Mouse (Mus musculus) lung, postnatal 25 days (tissue): ENCODE data around the gene Mettl7a1.
"Not testable (repeated sequence)": the region's sequence is repeated elsewhere in the genome, so short reads cannot be mapped to it uniquely, and the experiment has no call there.

Experiments used
- DNase-seq: peaks from one replicate; pipeline ENCODE4 v3.0.0; 2022; ENCODE audit warnings: low spot score

Mettl7a1 gene

DNA sequence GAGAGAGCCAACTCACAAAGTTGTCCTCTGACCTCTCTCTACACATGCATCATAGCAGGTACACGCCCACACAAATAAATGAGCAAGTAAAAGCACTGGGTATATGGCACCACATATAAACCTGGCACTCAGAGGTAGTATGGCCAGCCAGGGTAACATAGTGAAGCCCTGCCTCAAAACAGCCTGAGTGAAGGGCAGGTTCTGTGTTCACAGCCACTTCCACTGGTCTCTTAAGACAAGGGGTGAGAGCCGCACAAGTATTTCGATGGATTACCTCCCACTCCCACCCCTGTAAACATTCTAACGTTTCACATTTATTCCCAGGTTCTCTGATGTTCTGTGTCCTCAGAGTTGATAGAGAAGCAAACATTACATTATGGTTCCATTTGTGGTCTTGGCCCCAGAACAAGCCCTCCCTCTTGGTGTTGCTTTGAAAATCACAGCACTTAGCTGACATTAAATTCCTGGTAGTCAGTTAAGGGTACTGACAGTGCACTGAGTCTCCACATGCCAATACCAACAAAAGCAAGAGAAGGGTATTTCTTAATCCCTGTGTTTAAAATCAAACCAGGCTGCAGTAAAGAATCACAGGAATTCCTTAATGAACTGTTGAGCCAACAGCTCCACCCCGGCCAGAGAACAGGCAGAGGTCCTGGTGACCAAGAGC lies 37.5 kb downstream of the Mettl7a1 start:
- DNase-seq = peak; percentile 69

GRCm38 (mm10) chr15:100345484-100345883 lies 41.5 kb downstream of the Mettl7a1 start:
- DNase-seq = no peak

- no peak for DNase-seq
Measured at GRCm38 (mm10) chr15:100346761-100347160, 42.8 kb downstream of the Mettl7a1 start.

- no peak for DNase-seq
Measured at GRCm38 (mm10) chr15:100349496-100349895, 45.6 kb downstream of the Mettl7a1 start.

GRCm38 (mm10) chr15:100351501-100352060 lies 47.6 kb downstream of the Mettl7a1 start:
- DNase-seq = no peak

DNA sequence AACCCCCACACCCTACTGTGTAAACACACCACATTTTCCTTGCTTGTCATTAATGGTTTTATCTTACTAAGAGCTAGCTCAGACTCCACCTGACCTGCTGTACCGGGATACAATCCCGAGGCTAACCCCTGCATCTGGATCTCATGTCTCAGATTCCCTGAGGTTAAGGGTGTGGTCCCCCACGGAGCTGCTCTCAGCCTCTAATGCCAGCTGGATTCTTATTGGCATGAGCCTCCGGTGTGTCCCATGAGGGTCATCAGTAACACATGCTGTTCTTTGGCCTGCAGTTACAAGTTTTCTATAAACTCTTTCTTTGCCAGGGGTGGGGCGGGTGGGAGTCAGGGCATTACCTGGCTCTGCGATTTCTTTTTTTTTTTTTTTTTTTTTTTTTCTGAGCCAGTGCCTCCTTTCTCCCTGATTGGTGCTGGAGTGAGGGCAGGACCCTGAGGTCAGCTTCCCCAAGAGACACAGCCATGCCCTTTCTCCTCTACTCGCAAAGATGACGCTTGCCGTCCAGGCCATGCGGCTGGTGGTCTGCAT lies 48.8 kb downstream of the Mettl7a1 start, which contains the start of the genes Methig1 and Mettl7a2:
Gene Methig1 (plus strand): TSS at position 439 of the 540 bp plus-strand sequence.
Gene Mettl7a2 (plus strand): TSS at position 490 of the 540 bp plus-strand sequence.
- DNase-seq = no peak

GRCm38 (mm10) chr15:100353399-100353798 lies 49.5 kb downstream of the Mettl7a1 start:
- not testable (repeated sequence) for DNase-seq

GRCm38 (mm10) chr15:100355876-100356275 lies 51.9 kb downstream of the Mettl7a1 start:
- no peak for DNase-seq

DNA sequence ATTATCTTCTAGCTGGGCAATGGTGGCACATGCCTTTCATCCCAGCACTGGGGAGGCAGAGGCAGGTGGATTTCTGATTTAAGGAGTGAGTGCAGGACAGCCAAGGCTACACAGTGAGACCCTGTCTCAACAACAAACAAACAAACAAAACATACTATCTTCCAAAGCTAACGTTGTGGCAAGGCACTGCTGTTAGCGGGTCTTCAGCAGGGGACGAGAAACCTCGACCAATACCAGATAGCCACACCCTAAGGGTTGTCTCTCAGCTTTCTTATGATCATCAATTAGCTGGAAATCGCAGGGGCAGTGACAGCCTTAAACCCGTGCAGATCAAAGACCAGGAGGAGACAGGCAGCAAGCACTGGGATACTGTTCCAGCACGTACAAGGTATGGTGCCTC lies 60.3 kb downstream of the Mettl7a1 start, which contains the start of gene Higd1c:
Gene Higd1c (plus strand): TSS at position 301 of the 400 bp plus-strand sequence.
- DNase-seq = no peak

- DNase-seq = not testable (repeated sequence)
Measured at GRCm38 (mm10) chr15:100365967-100366366, 62.0 kb downstream of the Mettl7a1 start.

GRCm38 (mm10) chr15:100367119-100367518 lies 63.2 kb downstream of the Mettl7a1 start:
- DNase-seq = no peak

GRCm38 (mm10) chr15:100375066-100375465 lies 71.1 kb downstream of the Mettl7a1 start:
- DNase-seq = peak; percentile 74

- not testable (repeated sequence) for DNase-seq
Measured at GRCm38 (mm10) chr15:100377847-100378505, 74.0 kb downstream of the Mettl7a1 start.
